Mouse (Mus musculus) left cerebral cortex, adult 18-20 months (tissue): Measurements from ENCODE around the gene Ghrh. TPM values are rescaled to one million over a fixed set of nuclear protein-coding genes. Genes with fewer than 3 reads are reported as not detected.

ENCODE experiments used
- DNase-seq, 2 experiments: peaks; one replicate each; pipeline ENCODE4 v3.0.0; 2021 to 2022; ENCODE audit warnings: low spot score in 2 of 2, mixed read lengths in 1 of 2
- total RNA-seq, 2 experiments: library from RNA; stranded (reverse); gene quantifications; 2 replicates each; pipeline ENCODE4 v1.2.3; 2021

The Ghrh gene
- total RNA-seq, 2 experiments from 2014 or later: not detected

GRCm38 (mm10) chr2:157309611-157310010 is 37.7 kb downstream of the Ghrh start:
- no peak for DNase-seq

- no peak for DNase-seq
Measured at GRCm38 (mm10) chr2:157308273-157308917, 38.9 kb downstream of the Ghrh start.

- DNase-seq: no peak
Measured at GRCm38 (mm10) chr2:157307715-157308265, 39.5 kb downstream of the Ghrh start.

- no peak for DNase-seq
Measured at GRCm38 (mm10) chr2:157306091-157307032, 40.9 kb downstream of the Ghrh start.

- no peak for DNase-seq
Measured at GRCm38 (mm10) chr2:157303096-157303495, 44.2 kb downstream of the Ghrh start.

- DNase-seq: no peak
Measured at GRCm38 (mm10) chr2:157300051-157300450, 47.3 kb downstream of the Ghrh start.

GRCm38 (mm10) chr2:157296105-157296689 is 51.1 kb downstream of the Ghrh start:
- DNase-seq: no peak

- peak; percentile 70 to 85 for DNase-seq
Measured at GRCm38 (mm10) chr2:157292093-157292492, 55.2 kb downstream of the Ghrh start.

GRCm38 (mm10) chr2:157288996-157289395 is 58.3 kb downstream of the Ghrh start:
- DNase-seq: no peak

GRCm38 (mm10) chr2:157287542-157287941 is 59.8 kb downstream of the Ghrh start:
- DNase-seq: peak; percentile 47 to 63

GRCm38 (mm10) chr2:157283321-157283720 is 64.0 kb downstream of the Ghrh start:
- DNase-seq: no peak

Other genes with a start within 250 kb of the Ghrh start
- 10 to 100 TPM; 12.7 to 13.9 TPM for gene Samhd1, start 212.2 kb downstream of the Ghrh start, total RNA-seq
- 1 to 10 TPM; 1.4 to 1.8 TPM for gene Rbl1, start 143.0 kb downstream of the Ghrh start, total RNA-seq
- gene Rpn2, start 68.5 kb downstream of the Ghrh start, total RNA-seq: 100 to 1,000 TPM; 136 to 138 TPM
- 1 to 10 TPM; 1.3 to 1.6 TPM for gene Mroh8, start 68.0 kb downstream of the Ghrh start, total RNA-seq
- 10 to 100 TPM; 54.6 to 56.6 TPM for gene Manbal, start 20.1 kb upstream of the Ghrh start, total RNA-seq
- 100 to 1,000 TPM; 135 to 137 TPM for gene Src, start 70.9 kb upstream of the Ghrh start, total RNA-seq
- 100 to 1,000 TPM; 193 to 292 TPM for gene Nnat, start 212.6 kb upstream of the Ghrh start, total RNA-seq
- 100 to 1,000 TPM; 116 to 117 TPM for gene Blcap, start 223.8 kb upstream of the Ghrh start, total RNA-seq